Mouse (Mus musculus) retina, adult 2 months (tissue): ENCODE data around the gene Rac1.

Source experiments
- DNase-seq: peaks from one replicate; pipeline ENCODE4 v3.0.0-alpha.2; 2012; ENCODE audit warnings: low read depth, low spot score

The Rac1 gene

GRCm38 (mm10) chr5:143493163-143493562 is 34.7 kb downstream of the Rac1 start:
- no peak for DNase-seq

DNA sequence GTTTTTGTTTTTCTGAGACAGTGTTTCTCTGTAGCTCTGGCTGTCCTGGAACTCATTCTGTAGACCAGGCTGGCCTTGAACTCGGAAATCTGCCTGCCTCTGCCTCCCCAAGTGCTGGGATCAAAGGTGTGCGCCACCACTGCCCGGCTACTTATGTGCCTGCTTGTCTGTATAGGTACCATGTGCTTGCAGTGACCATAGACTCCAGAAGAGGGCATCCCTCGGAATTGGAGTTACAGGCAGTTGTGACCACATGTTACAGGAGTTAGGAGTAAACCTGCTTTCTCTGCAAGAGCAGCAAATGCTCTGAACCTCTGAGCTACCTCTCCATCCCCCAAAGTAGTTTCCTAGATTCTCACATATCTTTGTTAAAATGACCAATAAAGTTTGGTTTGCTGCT is 36.1 kb downstream of the Rac1 start:
- DNase-seq = no peak

GRCm38 (mm10) chr5:143489749-143490342 is 38.0 kb downstream of the Rac1 start:
- no peak for DNase-seq

- DNase-seq = no peak
Observed at GRCm38 (mm10) chr5:143487998-143488397, 39.8 kb downstream of the Rac1 start.

DNA sequence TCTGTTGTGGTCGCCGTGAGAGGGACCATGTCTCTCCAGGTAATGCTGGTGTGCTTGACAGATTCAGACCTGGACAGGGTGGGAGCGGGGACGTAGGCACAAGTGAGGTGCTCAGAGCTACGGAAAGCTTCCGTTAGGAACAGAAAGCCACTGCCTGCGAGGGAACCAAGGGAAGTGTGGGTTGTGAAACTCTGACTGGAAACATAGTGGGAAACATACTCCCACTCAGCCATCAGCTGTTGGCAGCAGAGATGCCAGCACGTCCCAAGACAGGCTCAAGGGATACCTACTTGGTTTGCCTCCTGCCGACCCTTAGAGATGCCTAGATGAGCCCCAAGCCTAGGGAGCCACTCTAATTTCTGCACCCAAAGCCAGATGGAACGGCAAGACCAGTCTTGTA is 40.6 kb downstream of the Rac1 start:
- DNase-seq = no peak

DNA sequence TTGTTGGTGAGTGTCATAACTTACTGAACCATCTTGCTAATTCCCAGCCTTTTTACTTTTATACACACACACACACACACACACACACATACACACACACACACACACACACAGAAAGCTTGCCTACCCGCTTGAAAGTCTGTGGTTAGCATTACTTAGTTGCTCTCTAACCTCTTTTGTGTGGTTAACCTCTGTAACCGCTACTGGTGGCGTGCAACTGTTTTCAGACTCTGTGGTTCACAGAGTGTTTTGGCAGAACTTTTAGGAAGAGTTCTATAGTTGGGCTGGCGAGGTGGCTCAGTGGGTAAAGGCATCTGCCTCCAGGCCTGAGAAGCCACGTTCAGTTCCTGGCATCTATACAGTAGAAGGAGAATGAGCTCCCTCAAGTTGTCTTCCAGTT is 42.9 kb downstream of the Rac1 start:
- DNase-seq = no peak

- DNase-seq = no peak
Observed at GRCm38 (mm10) chr5:143477901-143478300, 49.9 kb downstream of the Rac1 start.

DNA sequence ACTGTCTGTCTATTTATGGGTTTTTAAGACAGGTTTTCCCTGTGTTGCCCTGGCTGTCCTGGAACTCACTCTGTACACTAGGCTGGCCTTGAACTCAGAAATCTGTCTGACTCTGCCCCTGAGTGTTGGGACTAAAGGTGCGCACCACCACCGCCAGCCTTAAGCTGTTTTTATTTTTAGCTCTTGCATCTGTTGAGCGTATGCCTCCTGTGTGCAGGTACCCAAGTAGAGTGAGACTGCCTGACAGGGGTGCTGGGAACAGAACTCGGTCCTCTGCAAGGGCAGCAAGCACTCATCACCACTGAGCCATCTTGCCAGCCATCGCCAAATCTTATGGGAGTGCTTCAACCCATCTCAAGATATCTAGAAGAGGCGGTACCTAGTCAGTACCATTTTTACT is 51.8 kb downstream of the Rac1 start:
- no peak for DNase-seq

DNA sequence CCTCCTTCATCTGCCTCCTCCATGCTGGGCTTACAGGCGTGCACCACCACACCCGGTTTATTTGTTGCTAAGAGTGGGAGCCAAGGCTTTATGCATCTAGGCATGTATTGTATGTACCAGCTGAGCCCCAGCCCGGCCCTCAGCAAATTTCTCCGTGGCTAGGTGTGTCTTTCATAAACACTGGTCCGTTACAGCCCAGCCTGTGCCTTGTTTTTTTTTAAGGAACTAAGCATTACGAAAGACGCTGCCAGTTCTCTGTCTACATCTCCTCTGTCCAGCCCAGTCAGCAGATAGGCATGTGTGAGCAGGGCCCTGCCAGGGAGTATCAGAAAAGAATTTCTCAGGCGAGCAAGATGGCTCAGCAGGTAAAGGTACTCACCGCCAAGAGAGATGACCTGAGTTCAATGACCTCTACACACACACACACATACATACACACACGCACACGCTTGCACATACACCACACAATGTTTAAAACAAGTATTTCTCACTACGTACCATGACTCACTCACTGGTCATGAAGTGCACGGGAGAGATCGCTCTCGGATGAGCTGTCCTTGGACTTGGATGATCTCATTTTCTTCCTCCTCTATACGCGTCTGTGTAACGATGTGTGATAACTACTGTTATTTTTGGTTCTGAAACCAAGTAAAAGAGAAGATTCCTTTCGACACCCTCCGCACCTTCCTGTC is 52.5 kb downstream of the Rac1 start:
- DNase-seq = no peak

DNA sequence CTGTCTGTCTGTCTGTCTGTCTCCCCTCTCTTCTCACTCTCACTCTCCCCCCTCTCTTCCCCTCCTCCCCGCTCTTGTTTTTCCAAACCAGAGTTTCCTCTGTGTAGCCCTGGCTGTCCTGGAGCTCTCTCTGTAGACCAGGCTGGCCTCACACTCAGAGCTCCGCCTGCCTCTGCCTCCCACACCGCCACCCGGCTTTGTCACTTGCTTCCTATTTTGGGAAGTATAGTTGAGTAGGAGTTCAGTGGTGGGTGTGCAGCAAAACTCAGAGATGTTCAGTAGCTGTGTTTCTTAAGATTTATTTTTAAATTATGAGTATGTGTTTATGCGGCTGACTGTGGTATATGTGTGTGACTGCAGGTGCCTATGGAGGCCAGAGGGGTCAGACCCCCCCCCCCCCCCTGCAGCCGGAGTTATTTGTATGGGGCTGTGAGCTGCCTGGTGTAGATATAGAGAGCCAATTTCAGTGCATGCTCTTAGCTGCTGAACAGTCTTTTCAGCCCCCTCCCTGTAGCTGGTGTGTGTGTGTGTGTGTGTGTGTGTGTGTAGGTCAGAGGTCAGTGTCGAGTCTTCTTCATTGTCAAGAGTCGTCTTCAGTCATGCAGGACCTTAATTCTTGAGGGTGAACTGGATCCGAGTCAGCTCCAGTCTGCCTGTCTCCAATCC is 55.8 kb downstream of the Rac1 start:
- no peak for DNase-seq

DNA sequence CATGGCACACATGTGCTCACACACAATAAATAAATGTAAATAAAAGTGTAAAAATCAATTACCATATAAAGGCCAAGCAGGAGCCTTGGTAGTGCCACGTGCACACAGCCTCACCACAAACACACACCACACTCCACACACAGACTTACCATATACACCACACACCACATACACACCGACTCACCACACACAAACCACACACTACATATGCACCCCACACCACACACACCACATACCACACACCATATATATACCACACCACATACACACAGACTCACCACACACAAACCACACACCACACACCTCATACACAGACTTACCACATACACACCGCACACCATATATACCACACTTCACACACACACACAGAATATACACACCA is 56.7 kb downstream of the Rac1 start:
- DNase-seq = no peak

- DNase-seq = no peak
Observed at GRCm38 (mm10) chr5:143470421-143471164, 57.2 kb downstream of the Rac1 start.

DNA sequence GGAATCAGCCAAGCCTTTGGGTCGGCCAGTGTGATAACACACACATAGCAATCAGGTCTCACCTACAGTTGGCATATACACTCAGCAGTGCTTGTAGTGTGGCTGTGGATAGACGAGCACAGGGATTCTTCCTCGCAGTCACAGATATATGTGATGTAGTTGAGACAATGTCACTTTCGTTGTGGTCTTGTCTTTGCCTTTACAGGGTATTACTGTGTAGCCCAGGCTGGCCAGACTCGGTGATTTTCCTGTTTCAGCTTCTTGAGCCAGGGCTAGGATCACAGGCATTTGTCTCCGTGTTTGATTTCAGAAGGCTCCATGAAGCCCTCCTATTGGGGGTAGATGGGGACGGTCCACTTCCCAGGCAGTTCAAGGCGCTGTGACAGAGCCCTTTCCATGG is 58.2 kb downstream of the Rac1 start:
- DNase-seq = no peak

GRCm38 (mm10) chr5:143467931-143468330 is 59.9 kb downstream of the Rac1 start:
- no peak for DNase-seq

DNA sequence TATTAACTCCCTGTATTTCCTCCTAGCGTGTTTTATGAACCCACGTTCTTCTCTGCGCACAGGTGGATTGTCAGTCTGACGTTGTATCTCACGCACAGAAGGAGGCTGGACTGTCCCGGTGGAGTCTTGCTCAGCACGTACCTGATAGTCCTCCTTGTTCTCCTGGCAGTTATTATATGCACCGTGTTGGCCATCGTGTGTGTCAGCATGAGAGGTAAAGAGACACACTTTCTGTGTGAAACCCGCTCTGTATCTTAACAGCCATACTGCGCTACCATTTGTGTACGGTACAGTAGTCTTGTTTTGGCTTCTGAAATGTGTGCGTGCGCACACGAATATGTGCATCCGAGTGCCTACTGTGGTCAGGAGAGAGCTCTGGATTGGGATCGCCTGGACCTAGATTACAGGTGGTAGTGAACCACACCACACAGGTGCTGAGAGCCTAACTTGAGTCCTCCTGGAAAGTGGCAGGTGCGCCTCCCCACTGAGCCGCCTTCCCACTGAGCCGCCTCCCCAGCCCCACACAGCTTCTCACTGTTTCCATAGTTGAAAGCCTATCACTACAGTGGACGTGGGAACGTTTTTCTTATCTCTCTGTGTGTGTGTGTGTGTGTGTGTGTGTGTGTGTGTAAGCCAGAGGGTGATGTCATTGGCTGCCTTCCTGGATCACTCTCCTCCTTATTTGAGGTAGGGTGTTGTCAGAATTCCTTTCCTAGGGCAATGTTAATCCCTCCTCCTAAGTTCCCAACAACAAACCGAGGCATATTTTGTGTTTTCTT is 60.8 kb downstream of the Rac1 start:
- no peak for DNase-seq

DNA sequence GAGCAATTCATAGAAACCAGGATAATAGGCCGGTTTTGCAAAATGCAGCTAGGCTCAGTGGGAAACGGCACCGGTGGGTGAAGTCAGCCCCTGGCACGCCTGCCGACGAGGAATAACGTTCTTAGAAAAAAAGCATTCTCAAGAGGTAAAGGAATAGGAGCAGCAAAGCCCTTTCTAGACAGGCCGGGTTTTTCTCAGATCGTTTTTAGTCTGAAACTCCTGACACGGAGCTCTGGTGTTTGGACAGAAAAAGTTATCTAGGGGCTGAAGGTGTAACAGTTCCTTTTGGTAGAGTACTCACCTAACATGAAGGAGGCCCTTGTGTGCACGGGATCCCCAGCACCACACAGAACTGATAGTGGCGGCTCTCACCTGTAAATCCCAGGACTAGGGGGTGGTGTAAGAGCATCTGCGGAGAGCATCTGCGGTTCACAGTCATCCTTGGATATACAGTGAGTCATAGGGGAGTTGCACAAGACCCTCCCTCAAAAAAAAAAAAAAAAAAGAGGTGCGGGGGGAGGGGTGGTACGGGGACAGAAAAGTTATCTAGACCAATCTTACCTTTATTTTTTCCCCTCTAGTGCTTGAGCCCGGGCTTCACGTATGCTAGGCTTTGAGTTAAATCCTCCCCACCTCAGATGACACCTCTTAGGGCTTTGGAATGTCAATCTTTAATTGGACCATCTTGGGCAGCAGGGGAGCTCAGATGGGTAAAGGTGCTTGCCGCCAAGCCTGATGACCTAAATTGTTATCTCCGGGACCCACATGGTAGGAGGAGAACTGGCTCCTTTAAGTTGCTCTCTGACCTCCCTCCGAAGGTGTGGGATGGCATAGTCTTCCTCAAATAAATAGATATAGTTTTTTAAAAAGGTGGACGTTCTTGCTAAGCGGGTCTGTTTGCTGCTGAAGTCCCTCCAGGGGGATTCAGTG is 62.4 kb downstream of the Rac1 start:
- no peak for DNase-seq

GRCm38 (mm10) chr5:143464757-143465118 is 63.1 kb downstream of the Rac1 start:
- no peak for DNase-seq

DNA sequence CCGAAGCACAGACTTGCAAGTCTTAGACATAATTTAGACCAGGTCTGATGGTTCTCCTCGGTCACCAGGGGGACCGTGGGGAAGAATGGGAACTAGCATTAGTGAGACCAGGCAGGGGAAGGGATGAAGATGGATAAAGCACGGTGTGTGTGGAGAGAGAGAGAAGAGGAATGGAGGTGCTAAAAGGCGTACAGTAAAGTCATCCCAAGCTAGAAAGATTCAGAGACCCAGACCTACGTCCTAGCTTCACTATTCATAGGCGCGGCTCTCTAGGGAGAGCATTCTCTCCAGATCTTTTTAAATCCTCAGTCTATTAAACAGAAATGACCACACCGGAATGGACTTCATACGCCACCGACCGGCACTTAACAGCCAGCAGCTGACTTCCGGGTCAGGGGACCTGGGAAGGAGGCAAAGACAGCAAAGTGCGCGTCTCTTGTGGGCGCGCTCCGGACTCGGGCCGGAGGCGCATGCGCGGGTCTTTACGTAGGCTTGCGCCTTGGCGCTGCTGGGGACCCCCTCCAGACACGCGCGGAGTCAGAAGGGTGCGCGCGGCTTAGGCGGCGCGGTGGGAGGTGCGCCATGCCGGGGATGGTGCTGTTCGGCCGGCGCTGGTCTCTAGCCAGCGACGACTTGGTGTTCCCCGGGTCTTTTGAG is 63.6 kb downstream of the Rac1 start, which contains the start of gene Daglb:
Daglb (plus strand) TSS at position 485 of the 657 bp plus-strand sequence.
- peak; percentile 78 for DNase-seq

DNA sequence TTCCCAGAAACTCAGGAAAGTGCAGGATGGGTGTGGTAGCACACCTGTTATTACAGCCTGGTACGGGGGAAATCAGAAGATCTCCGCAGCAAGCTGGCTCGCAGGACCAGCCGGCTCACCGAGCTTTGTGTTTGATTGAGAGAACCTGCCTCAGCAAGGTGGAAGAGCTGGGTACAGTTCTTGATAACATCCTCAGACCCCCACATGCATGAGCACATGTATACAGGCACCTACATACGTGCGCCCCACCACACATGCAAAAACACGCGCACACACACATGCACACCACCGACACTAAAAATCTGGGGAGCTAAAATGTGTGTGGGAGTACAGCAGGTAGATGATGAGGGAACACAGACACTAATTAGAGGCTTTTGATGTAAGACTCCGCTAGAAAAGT is 64.2 kb downstream of the Rac1 start:
- no peak for DNase-seq
